Mouse (Mus musculus) bone marrow macrophage, adult 2 months (primary cell): ENCODE data around the gene Ndufs7.

Experiments
- CTCF ChIP-seq: IDR thresholded peaks from 2 replicates; pipeline ENCODE4 v1.5.1; 2012; ENCODE audit warnings: low read depth, mild to moderate bottlenecking, low read length, moderate library complexity
- POLR2A ChIP-seq: IDR thresholded peaks from 2 replicates; pipeline ENCODE4 v1.6.1; 2012; ENCODE audit warnings: mild to moderate bottlenecking, low read depth, low read length, borderline replicate concordance

- TF ChIP-seq CTCF (no peak), POLR2A (no peak)
Measured at GRCm38 (mm10) chr10:80247849-80248248, 1.1 kb upstream of the Ndufs7 start.
